Mouse (Mus musculus) E14TG2a.4 (cell line): ENCODE results near the gene Hoxd3.

ENCODE experiments used
- H3K27me3 ChIP-seq: 2 replicates; pipeline ENCODE4 v1.6.1; 2014; ENCODE audit warnings: low read length, control low read depth; ENCODE audit not compliant: insufficient read depth
- H3K36me3 ChIP-seq: 2 replicates; pipeline ENCODE4 v1.6.1; 2014; ENCODE audit warnings: low read length, control low read depth; ENCODE audit not compliant: insufficient read depth
- H3K4me1 ChIP-seq: replicated peaks from 2 replicates; pipeline ENCODE4 v1.6.1; 2014; ENCODE audit warnings: low read depth, low read length, control low read depth
- H3K4me3 ChIP-seq: replicated peaks from 2 replicates; pipeline ENCODE4 v1.5.1; 2014; ENCODE audit warnings: mild to moderate bottlenecking, low read length
- H3K9me3 ChIP-seq: 2 replicates; pipeline ENCODE4 v1.6.1; 2014; ENCODE audit warnings: low read length, control low read depth
- CTCF ChIP-seq: conservative IDR thresholded peaks from 2 replicates; pipeline ENCODE4 v1.5.1; 2014; ENCODE audit warnings: low read length
- NANOG ChIP-seq: IDR thresholded peaks from 2 replicates; pipeline ENCODE4 v1.6.1; 2014; ENCODE audit warnings: borderline replicate concordance, low read length, mixed read lengths
- POU5F1 ChIP-seq: IDR thresholded peaks from 2 replicates; pipeline ENCODE4 v1.6.1; 2014; ENCODE audit warnings: low read length, borderline replicate concordance

Hoxd3 gene

DNA sequence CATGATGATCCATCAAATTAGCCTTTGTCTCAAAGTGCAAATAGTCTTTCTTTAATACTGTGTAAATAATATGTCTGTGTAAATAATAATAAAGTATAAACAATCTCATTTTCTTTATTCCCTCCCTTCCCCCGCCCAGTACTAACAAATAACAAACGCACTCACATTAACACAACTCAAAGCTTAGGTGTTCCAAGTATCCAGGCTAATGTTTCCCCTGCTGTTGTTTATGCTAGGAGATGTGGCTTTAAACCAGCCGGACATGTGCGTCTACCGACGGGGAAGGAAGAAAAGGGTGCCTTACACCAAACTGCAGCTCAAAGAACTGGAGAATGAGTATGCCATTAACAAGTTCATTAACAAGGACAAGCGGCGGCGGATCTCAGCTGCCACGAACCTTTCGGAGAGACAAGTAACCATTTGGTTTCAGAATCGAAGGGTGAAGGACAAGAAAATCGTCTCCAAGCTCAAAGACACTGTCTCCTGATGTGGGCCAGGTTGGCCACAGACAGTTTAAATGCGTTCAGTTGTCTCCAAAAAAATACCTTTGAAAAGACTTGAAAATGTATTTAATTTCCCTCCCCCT lies 42.0 kb upstream of the Hoxd3 start:
- Histone ChIP-seq H3K36me3 (no peaks in the 10 kb centered on the region), H3K4me1 (peaks cover 33% of the 10 kb centered on the region), H3K9me3 (peaks cover 17% of the 10 kb centered on the region), H3K4me3 (no peak overlapping the region), H3K27me3 (peaks cover 91% of the 10 kb centered on the region)
- TF ChIP-seq NANOG (no peak), CTCF (no peak), POU5F1 (no peak)

DNA sequence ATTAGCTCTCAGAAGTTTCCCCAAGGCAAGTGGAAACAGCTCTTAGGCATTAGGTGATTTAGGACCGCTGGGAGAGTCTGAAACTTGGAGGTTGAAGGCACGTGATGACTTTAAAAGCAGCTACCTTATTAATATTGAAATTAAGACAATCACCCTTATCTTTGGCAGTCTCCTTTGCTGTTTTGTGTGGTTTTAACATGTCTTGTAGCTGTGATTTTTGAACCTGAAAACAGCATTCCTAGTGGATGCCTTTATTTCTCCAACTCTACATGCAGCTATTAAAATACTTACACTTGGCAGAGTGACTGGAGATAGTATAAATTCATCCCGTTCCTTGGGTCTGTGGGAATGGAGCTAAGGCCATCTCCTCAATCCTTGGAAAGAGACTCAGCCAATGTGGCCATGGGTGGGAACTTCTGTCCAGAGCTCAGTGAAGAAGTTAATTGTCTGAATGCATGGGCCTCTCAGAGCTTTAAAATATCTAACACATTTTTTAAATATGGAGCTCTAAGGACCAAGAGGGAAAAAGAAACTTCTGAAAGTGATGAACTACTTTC lies 41.0 kb upstream of the Hoxd3 start:
- Histone ChIP-seq H3K36me3 (no peaks in the 10 kb centered on the region), H3K4me3 (no peak overlapping the region), H3K27me3 (peaks cover 93% of the 10 kb centered on the region), H3K4me1 (peaks cover 43% of the 10 kb centered on the region), H3K9me3 (peaks cover 17% of the 10 kb centered on the region)
- TF ChIP-seq CTCF (no peak), POU5F1 (no peak), NANOG (no peak)

DNA sequence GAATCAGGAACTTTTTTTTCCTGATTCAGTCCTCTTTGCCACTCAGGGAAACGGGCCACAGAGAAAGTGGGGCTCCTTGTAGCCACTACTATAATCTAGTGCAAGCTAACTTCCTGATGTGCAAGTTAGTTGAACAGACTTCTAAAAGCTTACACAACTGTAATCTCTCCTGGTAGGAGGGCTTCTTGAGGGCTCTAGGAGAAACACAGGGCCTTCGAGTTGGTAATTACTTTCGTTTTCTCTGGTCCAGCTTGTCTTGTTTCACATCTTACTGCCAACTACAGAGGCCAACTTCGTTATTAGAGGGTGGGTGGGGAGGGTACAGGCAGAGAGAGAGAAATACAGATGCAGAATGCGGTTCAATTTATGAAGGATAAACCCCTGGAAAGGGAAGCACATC lies 39.9 kb upstream of the Hoxd3 start:
- Histone ChIP-seq H3K4me1 (peaks cover 48% of the 10 kb centered on the region), H3K9me3 (peaks cover 17% of the 10 kb centered on the region), H3K27me3 (peaks cover 94% of the 10 kb centered on the region), H3K4me3 (no peak overlapping the region), H3K36me3 (no peaks in the 10 kb centered on the region)
- TF ChIP-seq NANOG (no peak), CTCF (no peak), POU5F1 (no peak)

DNA sequence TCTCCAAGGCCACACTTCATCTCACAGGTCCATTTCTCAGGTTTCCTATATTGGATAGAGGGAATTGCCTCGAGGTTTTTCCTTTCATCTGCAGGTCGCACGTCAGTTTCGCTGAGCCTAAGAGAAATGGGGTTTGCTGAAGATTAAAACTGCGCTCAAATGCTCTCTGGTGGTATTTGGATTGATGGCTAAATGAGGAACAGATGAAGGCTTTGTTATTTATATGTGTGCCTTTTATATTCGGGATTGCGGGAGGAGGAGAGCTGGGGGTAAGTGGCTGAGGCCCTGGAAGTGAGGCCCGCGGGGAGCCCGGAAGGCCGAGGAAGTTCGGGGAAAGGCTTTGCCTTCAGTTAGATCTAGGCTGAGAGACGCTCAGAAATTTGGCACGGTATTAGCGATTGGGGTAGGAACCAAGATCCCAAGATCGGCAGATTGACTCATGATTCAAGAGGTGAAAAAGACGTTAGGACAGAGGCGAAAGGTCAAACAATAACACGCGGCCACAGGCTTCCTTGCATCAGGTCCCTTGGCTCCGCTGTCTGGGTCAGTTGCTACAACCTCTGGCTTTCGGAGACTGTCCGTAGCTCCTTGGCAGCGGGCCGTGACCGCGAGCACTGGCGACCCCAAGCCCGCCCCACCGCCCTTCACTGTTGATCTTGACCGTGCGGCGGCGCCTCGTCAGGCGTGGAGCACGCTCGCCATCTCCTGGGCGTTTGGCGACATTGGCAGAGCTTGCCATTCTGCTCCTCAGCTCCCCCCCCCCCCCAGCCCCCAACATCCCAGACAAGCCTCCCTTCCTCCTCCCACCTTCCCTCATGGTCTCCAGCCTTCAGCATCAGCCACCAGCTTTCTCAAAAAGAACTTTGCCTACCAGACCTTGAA lies 39.0 kb upstream of the Hoxd3 start:
- H3K9me3 ChIP-seq = peaks cover 17% of the 10 kb centered on the region
- no peak; the same call in 1 of the 2 replicates for TF ChIP-seq POU5F1
- TF ChIP-seq NANOG = peak; percentile 94
- H3K4me1 ChIP-seq = peaks cover 41% of the 10 kb centered on the region
- H3K4me3 ChIP-seq = peak overlapping the region; percentile 64
- no peaks in the 10 kb centered on the region for H3K36me3 ChIP-seq
- peaks cover 94% of the 10 kb centered on the region for H3K27me3 ChIP-seq

DNA sequence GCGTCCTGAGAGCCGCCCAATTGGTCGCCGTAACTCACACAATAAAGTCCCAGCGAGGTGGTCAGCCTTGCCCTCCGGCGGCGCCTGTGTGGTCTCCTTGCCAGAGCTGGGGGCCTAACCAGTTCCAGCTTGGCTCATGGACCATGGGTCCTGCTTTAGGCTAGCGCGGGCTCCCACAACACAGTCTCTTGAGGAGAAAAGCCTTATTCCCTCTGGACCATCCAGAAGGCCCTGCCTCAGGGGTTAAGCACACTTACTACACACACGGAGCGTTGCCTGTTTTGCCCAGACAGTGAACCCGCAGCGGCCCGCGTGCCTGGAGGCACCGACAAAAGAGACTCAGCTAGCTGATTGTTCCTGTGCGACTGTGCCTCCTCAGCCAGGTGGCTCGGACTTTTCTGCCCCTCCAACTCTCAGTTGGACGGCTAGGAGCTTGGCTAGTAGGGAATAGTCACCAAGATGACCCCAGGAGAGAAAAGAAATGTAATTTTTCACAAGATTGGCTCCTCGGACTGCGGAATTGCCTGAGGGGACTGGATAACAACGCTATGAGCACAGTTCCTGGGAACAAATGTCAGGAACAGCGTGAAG lies 37.8 kb upstream of the Hoxd3 start:
- Histone ChIP-seq H3K27me3 (peaks cover 98% of the 10 kb centered on the region), H3K4me1 (peaks cover 44% of the 10 kb centered on the region), H3K4me3 (no peak overlapping the region), H3K36me3 (no peaks in the 10 kb centered on the region), H3K9me3 (peaks cover 17% of the 10 kb centered on the region)
- no peak for TF ChIP-seq CTCF
- no peak for TF ChIP-seq POU5F1

DNA sequence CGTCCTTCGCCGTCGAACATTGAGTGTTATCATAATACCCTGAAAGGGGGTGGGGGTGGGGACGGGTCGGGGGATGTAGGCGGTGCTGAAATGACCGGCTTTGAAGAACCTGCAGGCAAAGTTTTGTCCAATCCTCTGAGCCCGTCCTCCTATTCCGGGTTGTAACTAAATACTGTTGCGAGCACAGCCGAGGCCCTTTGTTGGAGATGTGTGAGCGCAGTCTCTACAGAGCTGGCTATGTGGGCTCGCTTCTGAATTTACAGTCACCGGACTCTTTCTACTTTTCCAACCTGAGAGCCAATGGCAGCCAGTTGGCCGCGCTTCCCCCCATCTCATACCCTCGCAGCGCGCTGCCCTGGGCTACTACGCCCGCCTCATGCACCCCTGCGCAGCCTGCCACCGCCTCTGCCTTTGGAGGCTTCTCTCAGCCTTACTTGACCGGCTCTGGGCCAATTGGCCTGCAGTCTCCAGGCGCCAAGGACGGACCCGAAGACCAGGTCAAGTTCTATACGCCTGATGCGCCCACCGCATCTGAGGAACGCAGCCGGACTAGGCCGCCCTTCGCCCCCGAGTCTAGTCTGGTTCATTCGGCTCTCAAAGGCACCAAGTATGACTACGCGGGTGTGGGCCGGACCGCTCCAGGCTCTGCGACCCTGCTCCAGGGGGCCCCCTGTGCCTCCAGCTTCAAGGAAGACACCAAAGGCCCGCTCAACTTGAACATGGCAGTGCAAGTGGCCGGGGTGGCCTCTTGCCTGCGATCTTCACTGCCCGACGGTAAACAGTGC lies 36.7 kb upstream of the Hoxd3 start, which contains the start of gene Hoxd12:
TSS of gene Hoxd12 (plus strand) at position 133 of the 785 bp plus-strand sequence.
- Histone ChIP-seq H3K9me3 (peaks cover 17% of the 10 kb centered on the region), H3K27me3 (peaks cover 98% of the 10 kb centered on the region), H3K4me1 (peaks cover 46% of the 10 kb centered on the region), H3K4me3 (peak within 1 kb of the TSS; percentile 54), H3K36me3 (no peaks in the 10 kb centered on the region)
- TF ChIP-seq POU5F1 = no peak
- no peak for TF ChIP-seq NANOG
- TF ChIP-seq CTCF = no peak

DNA sequence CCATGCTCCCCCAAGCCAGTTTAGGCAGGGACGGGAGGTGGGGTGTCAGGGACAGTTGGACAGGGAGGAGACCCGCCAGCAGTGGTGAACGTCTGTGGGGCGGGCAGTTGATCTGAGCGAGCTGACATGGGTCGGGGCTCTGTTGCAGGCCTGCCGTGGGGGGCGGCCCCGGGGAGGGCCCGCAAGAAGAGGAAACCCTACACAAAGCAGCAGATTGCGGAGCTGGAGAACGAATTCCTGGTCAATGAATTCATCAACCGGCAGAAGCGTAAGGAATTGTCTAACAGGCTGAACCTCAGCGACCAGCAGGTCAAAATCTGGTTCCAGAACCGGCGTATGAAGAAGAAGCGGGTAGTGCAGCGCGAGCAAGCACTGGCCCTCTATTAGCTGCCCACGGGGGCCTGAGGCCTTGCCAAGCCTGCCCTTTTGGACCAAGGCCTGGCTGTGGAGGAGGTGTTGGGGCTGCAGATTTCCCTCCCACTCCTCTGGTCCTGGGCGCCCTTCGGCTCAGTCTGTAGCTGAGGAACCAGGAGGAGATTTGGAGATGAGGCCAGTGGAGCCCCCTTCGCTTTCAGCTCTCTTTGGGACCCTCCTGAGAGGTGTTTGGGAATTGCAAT lies 36.0 kb upstream of the Hoxd3 start:
- H3K4me1 ChIP-seq = peaks cover 52% of the 10 kb centered on the region
- H3K36me3 ChIP-seq = no peaks in the 10 kb centered on the region
- TF ChIP-seq POU5F1 = no peak
- H3K9me3 ChIP-seq = peaks cover 17% of the 10 kb centered on the region
- peak overlapping the region; percentile 54 for H3K4me3 ChIP-seq
- H3K27me3 ChIP-seq = peaks cover 99% of the 10 kb centered on the region
